Mouse (Mus musculus) stomach, postnatal 0 days (tissue): ENCODE measurements around the gene Tha1. TPM values are rescaled to one million over a fixed set of nuclear protein-coding genes. Genes with fewer than 3 reads are reported as not detected.

ENCODE experiments used
- ATAC-seq: fragments of 200-750 bp; cut with Nextera tagmentation; 2 replicates; pipeline ENCODE4 v1.8.0; 2017; ENCODE audit not compliant: low FRiP score, low TSS enrichment
- DNase-seq: peaks from one replicate; pipeline ENCODE4 v3.0.0-alpha.2; 2016; ENCODE audit warnings: low spot score
- H3K27ac ChIP-seq: fragments of 300-500 bp; sonication (generic); replicated peaks from 2 replicates; pipeline ENCODE4 v1.5.1; 2014; ENCODE audit warnings: mild to moderate bottlenecking, control low read depth
- H3K27me3 ChIP-seq: fragments of 300-500 bp; sonication (generic); 2 replicates; pipeline ENCODE4 v1.6.1; 2014; ENCODE audit warnings: low read length; ENCODE audit not compliant: control insufficient read depth, insufficient read depth
- H3K36me3 ChIP-seq: fragments of 300-500 bp; sonication (generic); 2 replicates; pipeline ENCODE4 v1.6.1; 2014; ENCODE audit warnings: low read length, mixed read lengths; ENCODE audit not compliant: control insufficient read depth, insufficient read depth
- H3K4me1 ChIP-seq: fragments of 300-500 bp; sonication (generic); replicated peaks from 2 replicates; pipeline ENCODE4 v1.6.1; 2014; ENCODE audit warnings: antibody characterized with exemption; ENCODE audit not compliant: control insufficient read depth, insufficient read depth
- H3K4me2 ChIP-seq: fragments of 300-500 bp; sonication (generic); replicated peaks from 2 replicates; pipeline ENCODE4 v1.6.1; 2014; ENCODE audit warnings: low read depth, mild to moderate bottlenecking, control low read depth, moderate library complexity
- H3K4me3 ChIP-seq: fragments of 300-500 bp; sonication (generic); 2 replicates; pipeline ENCODE4 v1.5.1; 2014; ENCODE audit warnings: low read depth, low read length, control low read depth
- H3K9ac ChIP-seq: fragments of 300-500 bp; sonication (generic); 2 replicates; pipeline ENCODE4 v1.6.1; 2014; ENCODE audit warnings: mild to moderate bottlenecking, low read length, control low read depth, mixed read lengths
- H3K9me3 ChIP-seq: fragments of 300-500 bp; sonication (generic); 2 replicates; pipeline ENCODE4 v1.6.1; 2016; ENCODE audit warnings: low read length; ENCODE audit not compliant: control insufficient read depth
- CTCF ChIP-seq: IDR thresholded peaks from 2 replicates; pipeline ENCODE4 v1.5.1; 2016; ENCODE audit warnings: antibody characterized with exemption, low read depth, mild to moderate bottlenecking, moderate library complexity
- EP300 ChIP-seq: optimal IDR thresholded peaks from 2 replicates; pipeline ENCODE3; 2016; ENCODE audit warnings: antibody characterized with exemption
- WGBS: fragments of 180-500 bp; shearing (Covaris S2); extraction: QIAGEN DNeasy Blood & Tissue Kit; methylation state at CpG from one replicate; pipeline ENCODE4 v1.1.7; 2014; 5-methylcytosine and 5-hydroxymethylcytosine counted together
- polyA plus RNA-seq: library from polyadenylated mRNA; unstranded; fragments of >200 nt; fragmentation: Nextera tagmentation; extraction: Ambion mirVana; gene quantifications from 2 replicates; pipeline ENCODE4 v1.2.1, GENCODE M21; 2015

The Tha1 gene
- polyA plus RNA-seq = 5.7 and 6.5 TPM in 2 replicates

DNA sequence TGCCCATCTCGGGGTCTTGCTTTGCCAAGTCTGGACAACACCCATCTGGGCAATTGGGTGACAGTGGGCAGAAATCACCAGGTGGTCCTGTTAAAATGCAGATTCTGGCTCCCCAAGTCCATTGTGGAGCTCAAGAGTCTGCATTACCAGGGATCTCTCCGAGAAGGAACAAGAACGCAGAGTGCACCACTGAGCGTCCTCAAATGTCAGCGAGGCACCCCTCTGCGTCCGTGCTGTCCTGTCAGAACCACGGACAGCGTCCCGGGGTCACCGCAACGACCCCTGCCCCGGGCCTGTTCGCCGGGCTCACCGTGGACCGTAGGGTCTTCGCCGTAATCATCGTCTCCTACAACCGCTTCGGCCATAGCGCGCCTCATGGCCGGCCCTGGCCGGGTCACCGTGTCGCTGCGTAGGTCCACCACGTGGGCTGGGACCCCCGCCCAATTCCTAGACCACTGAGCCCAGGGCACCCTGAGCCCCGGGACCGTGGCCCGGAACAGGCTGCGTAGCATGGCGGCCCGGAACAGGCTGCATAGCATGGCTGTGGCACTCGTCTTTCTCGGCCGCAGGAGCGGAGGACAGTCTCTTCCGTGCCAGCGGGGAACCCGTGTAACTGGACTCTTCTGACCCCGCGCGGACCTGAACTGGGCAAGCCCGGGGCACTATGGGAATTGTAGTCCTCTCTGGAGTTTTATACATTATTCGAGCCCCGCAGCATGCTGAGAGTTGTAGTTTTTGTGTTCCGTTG, at the start of gene Tha1:
Tha1 (minus strand) TSS at position 621 of the 748 bp plus-strand sequence.
- ATAC-seq (peak; percentile 72), DNase-seq (peak; percentile 86)
- Histone ChIP-seq H3K36me3 (no peaks in the 10 kb centered on the region), H3K4me3 (peak within 1 kb of the TSS; percentile 64), H3K4me1 (no peaks in the 10 kb centered on the region), H3K9me3 (no peaks in the 10 kb centered on the region), H3K4me2 (peak within 1 kb of the TSS; percentile 99), H3K27ac (peak within 1 kb of the TSS; percentile 56; the same call in 1 of the 2 replicates), H3K27me3 (no peaks in the 10 kb centered on the region), H3K9ac (peak within 1 kb of the TSS; percentile 77)
- 2% methylated on average over 51 of the region's 51 CpGs for WGBS
- TF ChIP-seq EP300 (no peak), CTCF (no peak)

DNA sequence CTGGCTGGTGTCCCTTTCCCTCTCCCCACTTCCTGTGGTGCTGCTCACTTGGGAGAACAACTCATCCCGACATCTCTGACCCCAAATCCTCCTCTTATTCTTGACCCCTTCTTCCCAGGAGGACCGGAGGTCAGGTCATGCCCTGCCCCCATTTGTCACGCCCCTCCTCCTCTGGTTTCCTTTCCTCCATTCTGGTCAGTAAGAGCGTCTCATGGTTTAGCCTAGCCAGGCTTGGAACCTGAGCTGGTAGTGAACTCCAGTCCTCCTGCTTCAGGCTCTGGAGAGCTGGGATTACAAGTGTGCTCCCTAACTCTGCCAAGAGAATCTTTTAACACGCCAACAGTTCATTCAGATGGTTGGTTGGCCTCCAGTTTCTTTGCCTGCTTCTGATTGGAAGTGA, 45.9 kb upstream of the Tha1 start:
- ATAC-seq (no peak), DNase-seq (no peak)
- Histone ChIP-seq H3K9me3 (no peaks in the 10 kb centered on the region), H3K27ac (no peak overlapping the region), H3K4me2 (no peak overlapping the region), H3K27me3 (no peaks in the 10 kb centered on the region), H3K4me1 (no peaks in the 10 kb centered on the region), H3K4me3 (no peak overlapping the region), H3K9ac (no peak overlapping the region), H3K36me3 (no peaks in the 10 kb centered on the region)
- TF ChIP-seq EP300 (no peak), CTCF (no peak)
- 25% methylated on average over 5 of the region's 5 CpGs for whole genome bisulfite sequencing

DNA sequence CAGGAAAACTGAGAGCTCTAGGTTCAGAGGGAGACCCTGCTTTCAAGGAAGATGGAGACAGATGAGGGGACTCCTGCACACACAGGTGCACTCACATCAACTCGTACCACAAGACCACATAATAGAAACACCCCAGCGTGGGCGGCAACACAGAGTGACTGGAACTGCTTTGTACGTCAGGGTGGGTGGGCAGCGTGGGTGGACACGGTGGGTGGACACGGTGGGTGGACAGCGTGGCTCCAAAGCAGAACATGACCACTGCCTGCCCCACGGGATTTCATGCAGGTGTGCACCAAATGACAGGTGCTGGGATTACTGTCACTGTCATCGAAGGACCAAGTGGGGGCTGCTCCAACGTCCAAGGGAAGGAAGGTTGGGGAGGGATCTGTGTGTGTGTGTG, 45.3 kb upstream of the Tha1 start:
- ATAC-seq (no peak), DNase-seq (no peak)
- Histone ChIP-seq H3K27ac (no peak overlapping the region), H3K9me3 (no peaks in the 10 kb centered on the region), H3K27me3 (no peaks in the 10 kb centered on the region), H3K36me3 (no peaks in the 10 kb centered on the region), H3K4me2 (no peak overlapping the region), H3K4me1 (no peaks in the 10 kb centered on the region), H3K9ac (no peak overlapping the region), H3K4me3 (no peak overlapping the region)
- WGBS = 78% methylated on average over 11 of the region's 11 CpGs
- no peak for TF ChIP-seq CTCF
- TF ChIP-seq EP300 = no peak

DNA sequence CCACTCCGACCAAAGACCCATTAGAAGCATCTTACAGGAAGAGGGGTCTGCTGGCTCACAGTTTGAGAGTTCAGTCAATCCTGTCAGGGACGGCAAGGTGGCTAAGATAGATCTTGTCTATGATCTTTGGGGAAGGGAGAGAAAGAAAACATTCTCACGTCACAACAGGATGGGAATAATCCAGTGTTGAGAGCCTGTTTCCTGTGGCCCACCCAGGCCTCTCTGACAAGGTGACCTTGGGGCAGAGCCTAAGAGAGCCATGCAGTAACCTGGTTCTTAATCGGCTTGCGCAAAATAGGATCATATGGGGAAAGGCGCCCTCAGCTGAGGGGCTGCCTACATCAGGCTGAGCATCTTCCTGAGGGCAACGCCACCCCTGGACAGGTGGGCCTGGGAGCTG, 42.6 kb upstream of the Tha1 start:
- Histone ChIP-seq H3K27ac (no peak overlapping the region), H3K4me2 (no peak overlapping the region), H3K9ac (no peak overlapping the region), H3K27me3 (no peaks in the 10 kb centered on the region), H3K36me3 (no peaks in the 10 kb centered on the region), H3K4me1 (no peaks in the 10 kb centered on the region), H3K4me3 (no peak overlapping the region), H3K9me3 (no peaks in the 10 kb centered on the region)
- no peak for ATAC-seq
- WGBS = 93% methylated on average over 7 of the region's 7 CpGs
- TF ChIP-seq EP300 = no peak
- no peak for TF ChIP-seq CTCF
- DNase-seq = no peak

DNA sequence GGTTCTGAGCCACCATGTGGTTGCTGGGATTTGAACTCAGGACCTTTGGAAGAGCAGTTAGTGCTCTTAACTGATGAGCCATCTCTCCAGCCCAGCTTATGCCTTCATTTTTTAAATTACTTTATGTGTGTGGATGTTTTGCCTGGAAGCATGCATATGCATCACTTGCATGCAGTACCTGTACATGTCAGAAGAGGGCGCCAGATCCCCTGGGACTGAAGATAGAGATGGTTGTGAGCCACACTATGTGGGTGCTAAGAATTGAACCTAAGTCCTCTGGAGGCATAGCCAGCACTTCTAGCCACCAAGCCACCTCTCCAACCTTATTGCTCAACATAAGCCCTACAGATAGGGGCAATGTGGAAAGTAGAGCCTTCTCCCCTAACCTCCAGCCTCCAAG, 42.1 kb upstream of the Tha1 start:
- Histone ChIP-seq H3K4me2 (no peak overlapping the region), H3K9me3 (no peaks in the 10 kb centered on the region), H3K36me3 (no peaks in the 10 kb centered on the region), H3K4me3 (no peak overlapping the region), H3K9ac (no peak overlapping the region), H3K27me3 (no peaks in the 10 kb centered on the region), H3K4me1 (no peaks in the 10 kb centered on the region), H3K27ac (no peak overlapping the region)
- TF ChIP-seq EP300 (no peak), CTCF (peak; percentile 62)
- DNase-seq = no peak
- no peak for ATAC-seq
- WGBS = 70% methylated on average over 1 of the region's 1 CpGs

DNA sequence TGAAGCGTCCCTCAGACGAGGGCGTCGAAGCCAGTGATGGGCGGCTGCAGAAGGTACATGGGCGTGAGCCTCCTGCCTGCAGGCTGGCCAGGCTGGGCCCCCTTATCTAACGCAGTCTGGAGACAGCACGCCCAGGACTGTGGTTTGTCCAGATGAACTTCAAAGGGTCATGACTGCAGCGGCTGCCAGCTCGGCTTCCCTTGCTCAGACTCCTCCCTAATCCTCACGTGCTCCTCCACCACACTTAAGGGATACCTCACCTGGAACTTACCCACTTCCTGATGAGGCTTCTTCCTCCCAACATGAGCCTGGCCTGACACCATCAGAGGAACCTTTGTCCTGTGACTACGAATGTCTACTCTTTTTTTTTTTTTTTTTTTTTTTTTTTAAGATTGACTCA, 41.2 kb upstream of the Tha1 start:
- H3K27ac ChIP-seq = no peak overlapping the region
- no peak overlapping the region for H3K4me3 ChIP-seq
- no peaks in the 10 kb centered on the region for H3K27me3 ChIP-seq
- ATAC-seq (peak; percentile 72), DNase-seq (peak; percentile 70)
- WGBS = 58% methylated on average over 12 of the region's 12 CpGs
- H3K4me1 ChIP-seq = no peaks in the 10 kb centered on the region
- no peak for TF ChIP-seq CTCF
- no peak for TF ChIP-seq EP300
- H3K36me3 ChIP-seq = no peaks in the 10 kb centered on the region
- H3K4me2 ChIP-seq = no peak overlapping the region
- H3K9ac ChIP-seq = no peak overlapping the region
- H3K9me3 ChIP-seq = no peaks in the 10 kb centered on the region
